Mouse (Mus musculus) liver, embryonic 14.5 days (tissue): ENCODE results near the gene Tmbim4.

ENCODE experiments used
- CTCF ChIP-seq: IDR thresholded peaks from 2 replicates; pipeline ENCODE4 v1.5.1; 2016; ENCODE audit warnings: antibody characterized with exemption, low read depth, control low read depth
- EP300 ChIP-seq: IDR thresholded peaks from 2 replicates; pipeline ENCODE4 v1.6.1; 2016; ENCODE audit warnings: antibody characterized with exemption, low read depth

DNA sequence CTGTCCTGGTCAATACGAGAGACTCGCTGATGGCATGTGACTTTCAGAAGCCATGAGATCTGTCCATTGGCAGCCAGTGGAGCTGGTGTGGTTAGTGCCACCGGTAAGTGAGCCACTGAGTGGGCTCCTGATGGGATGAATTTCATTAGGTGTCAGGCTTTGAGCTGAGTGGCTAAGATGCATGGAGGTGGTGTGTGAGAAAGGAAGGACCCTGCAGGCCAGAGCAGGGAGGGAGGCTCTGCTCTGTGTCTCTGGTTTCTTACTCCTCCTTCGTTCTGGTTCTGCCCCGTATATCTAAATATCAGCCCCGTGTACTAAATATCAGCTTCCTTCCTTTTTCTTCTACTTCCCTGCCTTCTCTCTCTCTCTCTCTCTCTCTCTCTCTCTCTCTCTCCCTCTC lies 69.9 kb downstream of the Tmbim4 start:
- no peak for TF ChIP-seq CTCF
- no peak for TF ChIP-seq EP300
